Mouse (Mus musculus) testis, postnatal 10 days (tissue): Measurements from ENCODE around the gene 4930442H23Rik.

Experiments
- DNase-seq: peaks from one replicate; pipeline ENCODE4 v3.0.0; 2021; ENCODE audit warnings: low spot score

4930442H23Rik gene

GRCm38 (mm10) chr10:81144667-81145066 is 39.0 kb downstream of the 4930442H23Rik start:
- no peak for DNase-seq

DNA sequence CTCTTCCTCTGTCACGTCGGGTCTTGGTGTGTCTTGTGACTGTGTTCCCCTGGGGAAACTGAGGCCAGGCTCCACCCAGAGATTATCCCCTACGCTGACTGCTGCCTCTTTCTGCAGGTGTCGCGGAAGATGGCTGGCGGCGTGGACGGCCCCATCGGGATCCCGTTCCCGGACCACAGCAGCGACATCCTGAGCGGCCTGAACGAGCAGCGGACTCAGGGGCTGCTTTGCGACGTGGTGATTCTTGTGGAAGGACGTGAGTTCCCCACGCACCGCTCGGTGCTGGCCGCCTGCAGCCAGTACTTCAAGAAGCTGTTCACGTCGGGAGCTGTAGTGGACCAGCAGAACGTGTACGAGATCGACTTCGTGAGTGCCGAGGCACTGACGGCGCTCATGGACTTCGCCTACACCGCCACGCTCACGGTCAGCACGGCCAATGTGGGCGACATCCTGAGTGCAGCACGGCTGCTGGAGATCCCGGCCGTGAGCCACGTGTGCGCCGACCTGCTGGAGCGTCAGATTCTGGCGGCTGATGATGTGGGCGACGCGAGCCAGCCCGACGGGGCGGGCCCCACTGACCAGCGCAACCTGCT is 39.7 kb downstream of the 4930442H23Rik start:
- no peak for DNase-seq

GRCm38 (mm10) chr10:81143157-81143633 is 40.5 kb downstream of the 4930442H23Rik start:
- DNase-seq = no peak

GRCm38 (mm10) chr10:81142551-81142981 is 41.1 kb downstream of the 4930442H23Rik start:
- DNase-seq = no peak

GRCm38 (mm10) chr10:81141455-81142210 is 42.0 kb downstream of the 4930442H23Rik start:
- no peak for DNase-seq

- DNase-seq = no peak
Observed at GRCm38 (mm10) chr10:81140717-81141454, 42.8 kb downstream of the 4930442H23Rik start.

GRCm38 (mm10) chr10:81140005-81140404 is 43.6 kb downstream of the 4930442H23Rik start:
- peak; percentile 56 for DNase-seq

- DNase-seq = no peak
Observed at GRCm38 (mm10) chr10:81139529-81139846, 44.2 kb downstream of the 4930442H23Rik start.

DNA sequence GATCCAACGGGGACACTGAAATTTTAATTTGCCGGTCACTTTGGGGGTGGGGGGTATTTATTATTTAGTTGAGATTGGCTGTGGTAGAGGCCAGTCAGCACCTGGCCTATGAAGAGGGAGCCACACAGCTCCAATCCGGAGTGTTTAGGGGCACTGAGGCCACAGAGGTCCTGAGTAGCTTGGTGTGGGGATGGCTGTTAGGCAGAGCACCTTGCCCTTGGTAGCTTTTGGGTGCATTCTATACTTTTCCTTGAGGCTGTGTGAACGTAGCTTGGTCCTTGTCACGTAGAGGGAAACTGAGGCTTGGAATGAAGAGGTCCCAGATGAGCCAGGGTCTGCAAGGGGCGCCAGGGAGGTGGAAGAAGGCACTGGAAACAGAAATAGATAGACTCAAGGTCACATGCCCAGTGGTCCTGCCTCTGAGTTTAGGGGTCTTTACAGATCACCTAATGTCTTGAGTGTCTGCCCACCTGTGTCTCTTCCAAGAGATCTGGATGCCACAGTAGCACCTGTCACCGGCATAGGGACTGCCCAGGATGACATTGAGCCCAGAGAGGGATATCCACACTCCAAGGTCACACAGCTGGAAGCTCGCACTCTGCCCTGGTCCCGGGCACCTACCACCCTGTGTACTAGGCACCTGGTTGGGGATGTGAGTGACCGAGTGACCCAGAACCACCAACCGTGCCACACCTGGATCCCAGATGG is 44.7 kb downstream of the 4930442H23Rik start:
- DNase-seq = no peak

- DNase-seq = peak; percentile 72
Observed at GRCm38 (mm10) chr10:81138131-81138782, 45.4 kb downstream of the 4930442H23Rik start.

DNA sequence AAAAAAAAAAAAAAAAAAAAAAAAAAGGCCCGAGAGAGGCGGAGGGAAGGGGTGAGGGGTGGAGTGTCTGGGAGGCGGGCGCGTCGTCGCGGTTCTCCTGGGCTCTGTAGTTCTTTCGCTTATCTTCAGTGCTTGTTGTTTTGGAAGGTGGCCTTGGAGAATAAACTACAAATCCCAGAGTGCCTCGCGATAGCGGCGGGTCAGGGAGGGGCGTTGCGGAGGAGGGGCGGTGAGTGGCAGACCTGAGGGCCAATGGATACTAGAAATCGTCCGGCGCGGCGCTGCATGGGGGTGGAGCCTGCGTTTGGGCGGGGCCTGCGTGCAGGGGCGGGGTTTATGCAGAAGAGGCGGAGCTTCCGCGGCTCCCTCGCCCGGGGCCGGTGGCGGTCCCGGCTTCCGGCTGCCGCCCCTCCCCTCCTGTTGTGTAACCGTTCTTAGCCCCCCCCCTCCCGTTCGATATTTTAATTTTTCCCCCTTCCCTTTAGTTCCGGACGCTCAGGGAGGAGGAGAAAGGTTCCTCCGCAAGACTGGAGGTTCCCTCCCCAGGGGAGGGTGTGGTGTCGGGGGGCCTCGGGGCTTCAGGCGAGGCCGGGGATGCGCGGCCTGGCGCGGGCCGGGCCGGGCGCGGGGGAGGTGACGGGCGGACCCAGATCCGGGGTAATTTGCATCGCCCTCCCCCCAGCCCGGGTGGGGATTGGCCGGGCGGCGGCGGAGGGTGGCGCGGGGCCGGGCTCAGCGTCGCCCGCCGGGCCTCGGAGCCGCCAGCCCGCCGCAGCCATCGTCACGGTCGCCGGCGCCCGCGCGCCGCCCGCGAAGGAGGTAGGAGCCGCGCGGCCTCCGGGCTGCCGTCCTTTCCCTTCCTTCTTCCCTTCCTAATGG is 46.2 kb downstream of the 4930442H23Rik start:
- peak; percentile 100 for DNase-seq

- peak; percentile 89 for DNase-seq
Observed at GRCm38 (mm10) chr10:81136706-81137231, 46.9 kb downstream of the 4930442H23Rik start.

DNA sequence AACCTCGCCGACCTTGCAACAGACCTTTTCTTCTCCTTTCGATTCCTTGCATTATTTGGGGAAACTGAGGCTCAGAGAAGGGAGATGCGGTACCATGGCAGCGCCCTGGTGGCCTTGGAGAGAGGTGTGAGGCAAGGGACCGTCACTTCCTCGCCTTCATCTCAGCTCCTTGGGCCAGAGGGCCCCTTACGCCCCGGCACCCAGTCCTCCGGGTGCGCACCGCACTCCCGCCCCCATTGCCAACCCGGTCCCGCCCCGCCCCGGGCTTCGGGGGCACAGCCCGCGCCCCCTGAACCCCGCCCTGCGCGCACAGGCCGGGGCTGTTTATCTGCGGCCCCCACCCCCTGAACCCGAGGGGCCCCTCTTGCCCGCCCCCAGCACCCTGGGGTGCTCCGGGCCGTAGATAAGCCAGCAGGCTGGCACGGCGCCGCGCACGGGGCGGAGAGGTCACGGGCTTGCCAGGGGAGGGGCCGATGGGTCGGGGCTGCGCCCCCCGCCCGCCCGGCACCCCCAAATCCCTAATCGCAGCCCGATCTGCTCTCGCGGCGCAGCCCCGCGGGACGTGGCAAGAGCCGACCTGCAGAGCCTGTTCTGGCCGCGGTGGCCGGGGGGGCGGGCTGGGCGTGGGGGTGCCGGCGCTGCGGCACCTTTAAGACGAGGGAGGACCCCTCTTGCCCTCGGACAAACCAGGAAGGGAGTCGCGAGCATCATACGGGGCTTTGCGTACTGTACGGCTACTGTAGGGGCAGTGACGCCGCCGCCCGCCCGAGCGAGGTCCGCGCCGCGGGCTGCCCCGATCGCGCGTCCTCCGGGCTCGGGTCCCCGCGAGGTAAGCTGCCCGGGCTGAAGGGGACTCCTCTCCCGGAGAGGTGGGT is 47.6 kb downstream of the 4930442H23Rik start:
- peak; percentile 82 for DNase-seq

GRCm38 (mm10) chr10:81134966-81135681 is 48.5 kb downstream of the 4930442H23Rik start, which contains the start of gene Zbtb7a:
Gene Zbtb7a, plus strand, starts transcription at chr10:81135220.
- DNase-seq = peak; percentile 66

- peak; percentile 69 for DNase-seq
Observed at GRCm38 (mm10) chr10:81134181-81134587, 49.5 kb downstream of the 4930442H23Rik start.
